Mouse (Mus musculus): ENCODE results near the gene Lmo2. TPM values are rescaled to one million over a fixed set of nuclear protein-coding genes. Genes with fewer than 3 reads are reported as not detected.

The Lmo2 gene
- total and polyA plus RNA-seq, 3 experiments, result 43.3 to 108 (median 63.6) TPM

DNA sequence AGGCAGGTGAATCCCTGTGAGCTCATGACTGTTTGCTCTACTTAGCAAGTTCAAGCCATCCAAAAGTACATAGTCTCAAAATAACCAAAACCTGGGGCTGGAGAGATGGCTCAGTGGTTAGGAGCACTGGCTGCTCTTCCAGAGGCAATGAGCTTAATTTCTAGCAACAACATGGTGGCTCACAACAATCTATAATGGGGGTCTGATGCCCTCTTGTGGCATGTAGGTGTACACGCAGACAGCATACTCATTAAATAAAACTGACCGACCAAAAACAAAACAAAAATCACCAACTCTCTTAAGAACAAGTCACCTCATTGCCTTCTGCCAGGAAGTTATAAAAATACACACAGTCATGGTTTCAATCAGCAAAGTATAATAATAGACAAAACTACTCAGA lies 43.3 kb downstream of the Lmo2 start:
- Histone ChIP-seq H3K4me1 (ENCODE audit: control insufficient read depth in 1 of 2, insufficient read depth in 2 of 2) (no peaks in the 10 kb centered on the region), H3K4me2 (ENCODE audit: insufficient read depth, low read depth, poor library complexity, severe bottlenecking) (no peak overlapping the region), H3K27ac (ENCODE audit: insufficient read depth, low read depth) (no peak overlapping the region), H3K79me2 (replicated peaks; ENCODE audit: control insufficient read depth, extremely low read depth, insufficient read depth, poor library complexity, severe bottlenecking) (no peaks in the 10 kb centered on the region), H3K27me3 (replicated peaks) (peaks cover 4% of the 10 kb centered on the region), H3K4me3 (replicated peaks in 1 of 3; ENCODE audit: low read depth in 2 of 3, low read length in 2 of 3, poor library complexity in 1 of 3) (no peak overlapping the region), H3K9me3 (replicated peaks; ENCODE audit: low read length) (no peaks in the 10 kb centered on the region), H3K9ac (ENCODE audit: insufficient read depth, low read depth) (no peak overlapping the region), H3K36me3 (replicated peaks in 1 of 2; ENCODE audit: control insufficient read depth in 1 of 2, insufficient read depth in 1 of 2, low read length in 1 of 2) (no peaks in the 10 kb centered on the region)
- dilution Hi-C loops (cut with MboI; ENCODE audit: extremely low pct_ligation_motif_present, extremely low pct_unique_long_range_greater_than_20kb, low sequenced_read_pairs), result no loop called here
- TF ChIP-seq KAT2A (IDR thresholded peaks at IDR 0.05; ENCODE audit: insufficient replicate concordance, low read length), result no peak
- TF ChIP-seq RCOR1 (conservative IDR thresholded peaks at IDR 0.05; ENCODE audit: low read depth, low read length), result no peak
- no peak for TF ChIP-seq POLR2A (IDR thresholded peaks at IDR 0.05; ENCODE audit: low read depth, low read length)
- no peak for TF ChIP-seq POLR2AphosphoS2 (IDR thresholded peaks at IDR 0.05; ENCODE audit: low read depth, low read length)
- TF ChIP-seq CHD1 (IDR thresholded peaks at IDR 0.05; ENCODE audit: low read depth, low read length), result no peak
- TF ChIP-seq SMC3 (IDR thresholded peaks at IDR 0.05; ENCODE audit: low read depth, low read length), result peak; percentile 95
- TF ChIP-seq EP300 (IDR thresholded peaks at IDR 0.05; ENCODE audit: low read length), result no peak
- no peak for TF ChIP-seq ELF1 (IDR thresholded peaks at IDR 0.05; ENCODE audit: low read depth, low read length)
- TF ChIP-seq GABPA (IDR thresholded peaks at IDR 0.05; ENCODE audit: insufficient replicate concordance, low read depth, low read length), result no peak
- no peak for TF ChIP-seq CHD2 (IDR thresholded peaks at IDR 0.05; ENCODE audit: low read length)
- no peak for TF ChIP-seq TCF12 (IDR thresholded peaks at IDR 0.05; ENCODE audit: low read depth, low read length)
- no peak for TF ChIP-seq ZNF384 (IDR thresholded peaks at IDR 0.05; ENCODE audit: low read depth, low read length)
- TF ChIP-seq BHLHE40 (IDR thresholded peaks at IDR 0.05; ENCODE audit: low read depth, low read length), result no peak
- 0 out of 2 replicates have a peak, but pooled peaks have one; percentile 41 for TF ChIP-seq JUND (conservative IDR thresholded peaks at IDR 0.05; ENCODE audit: low read depth, low read length)
- no peak for TF ChIP-seq NRF1 (IDR thresholded peaks at IDR 0.05; ENCODE audit: low read depth, low read length)
- no peak for TF ChIP-seq USF2 (conservative IDR thresholded peaks at IDR 0.05; ENCODE audit: low read depth, low read length)
- TF ChIP-seq MXI1 (IDR thresholded peaks at IDR 0.05; ENCODE audit: low read depth, low read length), result no peak
- peak; percentile 92 for TF ChIP-seq ZC3H11A (IDR thresholded peaks at IDR 0.05; ENCODE audit: low read depth, low read length)
- TF ChIP-seq USF1 (IDR thresholded peaks at IDR 0.05; ENCODE audit: low read depth, low read length), result no peak
- no peak for TF ChIP-seq JUN (IDR thresholded peaks at IDR 0.05; ENCODE audit: insufficient read depth, low read depth, low read length)
- TF ChIP-seq MAZ (IDR thresholded peaks at IDR 0.05; ENCODE audit: low read depth, low read length), result no peak
- TF ChIP-seq IRF4 (IDR thresholded peaks at IDR 0.05; ENCODE audit: low read depth, low read length), result 0 out of 2 replicates have a peak, but pooled peaks have one; percentile 40
- TF ChIP-seq MEF2A (IDR thresholded peaks at IDR 0.05; ENCODE audit: borderline replicate concordance, low read depth, low read length), result peak; percentile 22; the same call in 1 of the 2 replicates
- peak; percentile 54; the same call in 1 of the 2 replicates for TF ChIP-seq MYC (IDR thresholded peaks at IDR 0.05; ENCODE audit: low read depth, low read length)
- TF ChIP-seq HCFC1 (IDR thresholded peaks at IDR 0.05; ENCODE audit: low read depth, low read length), result no peak
- no peak for TF ChIP-seq NELFE (IDR thresholded peaks at IDR 0.05; ENCODE audit: low read depth, low read length)
- no peak for TF ChIP-seq MAFK (IDR thresholded peaks at IDR 0.05; ENCODE audit: insufficient replicate concordance, low read length)
- no peak for TF ChIP-seq ZMIZ1 (IDR thresholded peaks at IDR 0.05; ENCODE audit: low read depth, low read length)
- TF ChIP-seq ZKSCAN1 (IDR thresholded peaks at IDR 0.05; ENCODE audit: borderline replicate concordance, low read depth, low read length), result no peak
- no peak for TF ChIP-seq MAX (IDR thresholded peaks at IDR 0.05; ENCODE audit: low read length)
- no peak for TF ChIP-seq UBTF (IDR thresholded peaks at IDR 0.05; ENCODE audit: low read depth, low read length)
- TF ChIP-seq ETS1 (conservative IDR thresholded peaks at IDR 0.05; ENCODE audit: low read depth, low read length), result no peak
- TF ChIP-seq E2F4 (IDR thresholded peaks at IDR 0.05; ENCODE audit: insufficient replicate concordance, low read depth, low read length), result no peak
- TF ChIP-seq RAD21 (IDR thresholded peaks at IDR 0.05; ENCODE audit: low read depth, low read length), result peak; percentile 92
- TF ChIP-seq TBP (conservative IDR thresholded peaks at IDR 0.05; ENCODE audit: low read depth, low read length), result no peak
- peak; percentile 64; the same call in 1 of the 2 replicates for TF ChIP-seq SIN3A (IDR thresholded peaks at IDR 0.05; ENCODE audit: low read length)
- TF ChIP-seq PAX5 (IDR thresholded peaks at IDR 0.05; ENCODE audit: low read length), result no peak
- TF ChIP-seq CTCF (conservative IDR thresholded peaks at IDR 0.05 in 1 of 2, IDR thresholded peaks at IDR 0.05 in 1 of 2; ENCODE audit: low read depth in 2 of 2, low read length in 2 of 2), result peak; percentile 72 to 95
- in situ Hi-C loops (cut with MboI; ENCODE audit: low pct_ligation_motif_present, low pct_unique_long_range_greater_than_20kb, low sequenced_read_pairs), result loop anchor here (10.0 kb wide), 2 partner anchors 256 to 436 kb away; partner anchors contain the start of gene Abtb2
- peak; percentile 74 for DNase-seq (ENCODE audit: extremely low read depth)
